Mouse (Mus musculus) hindbrain, embryonic 13.5 days (tissue): ENCODE measurements at regions not wholly inside any gene's neighbourhood (a gene's known extent, or its start where the extent isn't known, plus 50 kb on each side); places are given as distances from the start of the nearest gene placed in this dataset.
A peak's percentile ranks its signal among the peaks of the same experiment; 100 is the strongest.
"Not testable (repeated sequence)": the region's sequence is repeated elsewhere in the genome, so short reads cannot be mapped to it uniquely, and the experiment has no call there.

Experiments
- ATAC-seq: fragments of 200-750 bp; cut with Nextera tagmentation; 2 replicates; pipeline ENCODE4 v1.8.0; 2017; ENCODE audit warnings: moderate TSS enrichment; ENCODE audit not compliant: low FRiP score
- H3K27ac ChIP-seq: fragments of 300-500 bp; sonication (generic); 2 replicates; pipeline ENCODE4 v1.5.1; 2015; ENCODE audit warnings: inconsistent platforms, mild to moderate bottlenecking, moderate library complexity
- H3K27me3 ChIP-seq: fragments of 300-500 bp; sonication (generic); 2 replicates; pipeline ENCODE4 v1.6.1; 2015; ENCODE audit warnings: mild to moderate bottlenecking, inconsistent platforms
- H3K36me3 ChIP-seq: fragments of 300-500 bp; sonication (generic); 2 replicates; pipeline ENCODE4 v1.6.1; 2015; ENCODE audit warnings: mild to moderate bottlenecking, inconsistent platforms
- H3K4me1 ChIP-seq: fragments of 300-500 bp; sonication (generic); replicated peaks from 2 replicates; pipeline ENCODE4 v1.6.1; 2015; ENCODE audit warnings: inconsistent platforms
- H3K4me2 ChIP-seq: fragments of 300-500 bp; sonication (generic); 2 replicates; pipeline ENCODE4 v1.6.1; 2015; ENCODE audit warnings: inconsistent platforms, mild to moderate bottlenecking, moderate library complexity
- H3K4me3 ChIP-seq: fragments of 300-500 bp; sonication (generic); 2 replicates; pipeline ENCODE4 v1.5.1; 2015; ENCODE audit warnings: mild to moderate bottlenecking, inconsistent platforms
- H3K9ac ChIP-seq: fragments of 300-500 bp; sonication (generic); 2 replicates; pipeline ENCODE4 v1.6.1; 2015; ENCODE audit warnings: mild to moderate bottlenecking, inconsistent platforms
- H3K9me3 ChIP-seq: fragments of 300-500 bp; sonication (generic); 2 replicates; pipeline ENCODE4 v1.6.1; 2016; ENCODE audit warnings: inconsistent platforms
- WGBS: fragments of 180-500 bp; shearing (Covaris S2); methylation state at CpG from one replicate; pipeline ENCODE4 v1.1.7; 2015; 5-methylcytosine and 5-hydroxymethylcytosine counted together

GRCm38 (mm10) chr12:46636888-46637287, 181.8 kb downstream of the Nova1 start:
- H3K4me3 ChIP-seq, result no peak overlapping the region
- no peaks in the 10 kb centered on the region for H3K9me3 ChIP-seq
- H3K36me3 ChIP-seq, result no peaks in the 10 kb centered on the region
- H3K4me1 ChIP-seq, result peaks cover 18% of the 10 kb centered on the region
- no peak overlapping the region for H3K4me2 ChIP-seq
- no peak overlapping the region for H3K9ac ChIP-seq
- no peak overlapping the region for H3K27ac ChIP-seq
- H3K27me3 ChIP-seq, result 0 out of 2 replicates have a peak, but pooled peaks cover 3% of the 10 kb centered on the region
- no peak for ATAC-seq

- H3K27ac ChIP-seq, result no peak overlapping the region
- peak; percentile 92 for ATAC-seq
- H3K4me3 ChIP-seq, result no peak overlapping the region
- no peaks in the 10 kb centered on the region for H3K9me3 ChIP-seq
- H3K36me3 ChIP-seq, result no peaks in the 10 kb centered on the region
- 10% methylated on average over 6 of the region's 6 CpGs for WGBS
- H3K27me3 ChIP-seq, result 0 out of 2 replicates have a peak, but pooled peaks cover 3% of the 10 kb centered on the region
- H3K9ac ChIP-seq, result no peak overlapping the region
- H3K4me2 ChIP-seq, result no peak overlapping the region
- H3K4me1 ChIP-seq, result peaks cover 18% of the 10 kb centered on the region
Observed at GRCm38 (mm10) chr12:46635125-46635772, 183.5 kb downstream of the Nova1 start.

GRCm38 (mm10) chr12:46634771-46635124, 184.0 kb downstream of the Nova1 start:
- H3K27ac ChIP-seq, result 0 out of 2 replicates have a peak overlapping the region, but pooled peaks have one; percentile 18
- H3K36me3 ChIP-seq, result no peaks in the 10 kb centered on the region
- 32% methylated on average over 1 of the region's 1 CpGs for WGBS
- H3K4me1 ChIP-seq, result peaks cover 18% of the 10 kb centered on the region
- 0 out of 2 replicates have a peak, but pooled peaks cover 3% of the 10 kb centered on the region for H3K27me3 ChIP-seq
- no peak overlapping the region for H3K4me3 ChIP-seq
- no peak overlapping the region for H3K4me2 ChIP-seq
- no peak; the same call in 1 of the 2 replicates for ATAC-seq
- H3K9me3 ChIP-seq, result no peaks in the 10 kb centered on the region
- no peak overlapping the region for H3K9ac ChIP-seq

- H3K4me3 ChIP-seq, H3K9ac ChIP-seq, ATAC-seq, H3K9me3 ChIP-seq, H3K4me2 ChIP-seq, H3K36me3 ChIP-seq, H3K27ac ChIP-seq, H3K27me3 ChIP-seq: not testable (repeated sequence)
- H3K4me1 ChIP-seq, result peaks cover 18% of the 10 kb centered on the region
Observed at GRCm38 (mm10) chr12:46632384-46632783, 186.3 kb downstream of the Nova1 start.

GRCm38 (mm10) chr12:46627320-46627719, 191.4 kb downstream of the Nova1 start:
- Histone ChIP-seq H3K4me2 (no peak overlapping the region), H3K4me3 (no peak overlapping the region), H3K36me3 (no peaks in the 10 kb centered on the region), H3K27me3 (no peaks in the 10 kb centered on the region), H3K9me3 (no peaks in the 10 kb centered on the region), H3K4me1 (no peaks in the 10 kb centered on the region), H3K9ac (no peak overlapping the region), H3K27ac (no peak overlapping the region)
- ATAC-seq, result no peak
- 81% methylated on average over 2 of the region's 2 CpGs for WGBS

GRCm38 (mm10) chr12:46611439-46611838, 207.3 kb downstream of the Nova1 start:
- Histone ChIP-seq H3K36me3 (no peaks in the 10 kb centered on the region), H3K9ac (no peak overlapping the region), H3K4me3 (no peak overlapping the region), H3K9me3 (no peaks in the 10 kb centered on the region), H3K27me3 (no peaks in the 10 kb centered on the region), H3K4me2 (no peak overlapping the region), H3K4me1 (peaks cover 6% of the 10 kb centered on the region; the same call in 1 of the 2 replicates), H3K27ac (no peak overlapping the region)
- no peak for ATAC-seq
- 95% methylated on average over 2 of the region's 2 CpGs for WGBS

- Histone ChIP-seq H3K9ac (no peak overlapping the region), H3K4me1 (peaks cover 6% of the 10 kb centered on the region; the same call in 1 of the 2 replicates), H3K27ac (no peak overlapping the region)
Observed at GRCm38 (mm10) chr12:46609580-46610311, 209.0 kb downstream of the Nova1 start.

GRCm38 (mm10) chr12:46608290-46608910, 210.3 kb downstream of the Nova1 start:
- no peak overlapping the region for H3K4me3 ChIP-seq
- no peak overlapping the region for H3K9ac ChIP-seq
- WGBS, result 48% methylated on average over 10 of the region's 10 CpGs
- H3K4me2 ChIP-seq, result no peak overlapping the region
- 0 out of 2 replicates have a peak, but pooled peaks have one; percentile 54 for ATAC-seq
- H3K4me1 ChIP-seq, result peaks cover 6% of the 10 kb centered on the region; the same call in 1 of the 2 replicates
- H3K27ac ChIP-seq, result no peak overlapping the region
- H3K27me3 ChIP-seq, result no peaks in the 10 kb centered on the region
- H3K9me3 ChIP-seq, result no peaks in the 10 kb centered on the region
- H3K36me3 ChIP-seq, result no peaks in the 10 kb centered on the region

More at GRCm38 (mm10) chr12:46609580-46610311, 209.0 kb downstream of the Nova1 start:
- H3K4me2 ChIP-seq, result no peak overlapping the region
- ATAC-seq, result no peak
- 53% methylated on average over 12 of the region's 12 CpGs for WGBS
- no peaks in the 10 kb centered on the region for H3K27me3 ChIP-seq
- H3K36me3 ChIP-seq, result no peaks in the 10 kb centered on the region
- H3K4me3 ChIP-seq, result no peak overlapping the region
- no peaks in the 10 kb centered on the region for H3K9me3 ChIP-seq

- WGBS, result 26% methylated on average over 4 of the region's 4 CpGs
- ATAC-seq, result no peak
- H3K4me1 ChIP-seq, result peaks cover 6% of the 10 kb centered on the region
- no peak overlapping the region for H3K4me3 ChIP-seq
- H3K27ac ChIP-seq, result peak overlapping the region; percentile 20; the same call in 1 of the 2 replicates
- no peak overlapping the region for H3K4me2 ChIP-seq
- no peak overlapping the region for H3K9ac ChIP-seq
- H3K36me3 ChIP-seq, result no peaks in the 10 kb centered on the region
- H3K27me3 ChIP-seq, result no peaks in the 10 kb centered on the region
- no peaks in the 10 kb centered on the region for H3K9me3 ChIP-seq
Observed at GRCm38 (mm10) chr12:46597200-46597599, 221.5 kb downstream of the Nova1 start.

GRCm38 (mm10) chr12:46568665-46569064, 250.1 kb downstream of the Nova1 start:
- Histone ChIP-seq H3K4me3 (no peak overlapping the region), H3K36me3 (no peaks in the 10 kb centered on the region), H3K27ac (no peak overlapping the region), H3K27me3 (no peaks in the 10 kb centered on the region), H3K9me3 (no peaks in the 10 kb centered on the region), H3K4me1 (peaks cover 6% of the 10 kb centered on the region; the same call in 1 of the 2 replicates), H3K9ac (no peak overlapping the region), H3K4me2 (no peak overlapping the region)
- no peak for ATAC-seq
- WGBS, result 82% methylated on average over 2 of the region's 2 CpGs

GRCm38 (mm10) chr12:46566324-46566723, 252.4 kb downstream of the Nova1 start:
- H3K9ac ChIP-seq, result no peak overlapping the region
- H3K9me3 ChIP-seq, result no peaks in the 10 kb centered on the region
- H3K4me2 ChIP-seq, result no peak overlapping the region
- peak; percentile 43; the same call in 1 of the 2 replicates for ATAC-seq
- H3K4me3 ChIP-seq, result no peak overlapping the region
- H3K27me3 ChIP-seq, result no peaks in the 10 kb centered on the region
- H3K36me3 ChIP-seq, result no peaks in the 10 kb centered on the region
- H3K4me1 ChIP-seq, result peaks cover 6% of the 10 kb centered on the region; the same call in 1 of the 2 replicates
- WGBS, result 32% methylated on average over 2 of the region's 2 CpGs
- no peak overlapping the region for H3K27ac ChIP-seq

GRCm38 (mm10) chr12:46520942-46521341, 297.8 kb downstream of the Nova1 start:
- no peak overlapping the region for H3K9ac ChIP-seq
- H3K27ac ChIP-seq, result no peak overlapping the region
- H3K9me3 ChIP-seq, result no peaks in the 10 kb centered on the region
- WGBS, result 31% methylated on average over 3 of the region's 3 CpGs
- H3K4me2 ChIP-seq, result no peak overlapping the region
- peak; percentile 73 for ATAC-seq
- H3K4me1 ChIP-seq, result 0 out of 2 replicates have a peak, but pooled peaks cover 2% of the 10 kb centered on the region
- H3K27me3 ChIP-seq, result no peaks in the 10 kb centered on the region
- H3K4me3 ChIP-seq, result no peak overlapping the region
- no peaks in the 10 kb centered on the region for H3K36me3 ChIP-seq
